Mouse (Mus musculus) C2C12 (cell line): ENCODE results near the gene Mcemp1.

Source experiments
- CTCF ChIP-seq: IDR thresholded peaks from one replicate; pipeline ENCODE4 v1.5.1; 2011; ENCODE audit not compliant: control insufficient read depth, insufficient read depth, insufficient read length
- USF1 ChIP-seq: IDR thresholded peaks from one replicate; pipeline ENCODE4 v1.6.1; 2011; ENCODE audit warnings: low read depth, mild to moderate bottlenecking, control low read depth, moderate library complexity

- TF ChIP-seq USF1 (no peak), CTCF (no peak)
Observed at GRCm38 (mm10) chr8:3664405-3664804, 1.1 kb upstream of the Mcemp1 start.
